Mouse (Mus musculus) CD4-positive, CD25-positive, alpha-beta regulatory T cell, adult 2 months (primary cell): ENCODE results near the gene Arl8b.

ENCODE experiments used
- DNase-seq: peaks from one replicate; pipeline ENCODE4 v3.0.0-alpha.2; 2012; ENCODE audit warnings: low read depth, low spot score

The Arl8b gene

DNA sequence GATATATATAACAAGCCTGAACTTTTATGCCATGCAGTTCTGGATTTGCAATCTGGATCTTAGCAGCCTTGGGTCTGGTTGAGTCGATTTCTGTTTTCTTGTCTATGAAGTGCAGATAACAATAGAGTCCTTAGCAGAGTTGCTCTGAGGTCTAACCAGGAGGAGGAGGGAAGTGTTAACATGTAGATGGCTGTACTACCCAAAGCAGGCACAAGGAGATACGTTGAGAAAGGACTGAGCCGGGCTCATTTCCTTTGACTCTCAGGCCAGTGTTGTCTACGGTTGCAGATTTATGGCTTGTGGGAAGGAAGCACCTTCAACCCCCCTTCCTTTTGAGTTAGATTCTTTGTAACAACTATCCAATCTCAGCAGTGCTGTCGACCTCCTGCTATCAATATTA lies 1.9 kb downstream of the Arl8b start:
- peak; percentile 54 for DNase-seq

DNA sequence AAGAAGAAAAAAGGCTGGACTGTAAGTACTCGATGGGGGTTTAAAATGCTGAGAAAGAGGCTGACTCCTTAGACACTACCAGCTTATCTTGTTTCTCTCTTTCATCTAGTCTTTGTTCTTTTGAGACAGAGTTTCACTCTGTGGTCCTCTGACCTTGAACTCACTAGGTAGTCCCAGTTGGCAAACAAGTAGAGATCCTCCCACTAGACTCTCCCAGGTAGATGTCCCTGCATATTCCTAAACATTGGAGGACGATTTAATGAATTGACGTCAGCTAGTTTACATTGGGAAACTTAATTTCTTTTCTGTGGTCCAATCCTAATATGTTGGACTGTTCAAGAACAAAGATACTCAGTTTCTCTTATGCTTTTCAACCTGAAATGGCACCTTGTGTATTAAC lies 2.7 kb downstream of the Arl8b start:
- no peak for DNase-seq

GRCm38 (mm10) chr6:108791498-108791897 lies 8.6 kb downstream of the Arl8b start:
- no peak for DNase-seq

GRCm38 (mm10) chr6:108795912-108796311 lies 13.0 kb downstream of the Arl8b start:
- no peak for DNase-seq

GRCm38 (mm10) chr6:108796706-108797105 lies 13.8 kb downstream of the Arl8b start:
- no peak for DNase-seq

GRCm38 (mm10) chr6:108805194-108805593 lies 22.3 kb downstream of the Arl8b start:
- no peak for DNase-seq

GRCm38 (mm10) chr6:108805871-108806270 lies 23.0 kb downstream of the Arl8b start:
- no peak for DNase-seq

- DNase-seq, result peak; percentile 62
These were observed 24.5 kb downstream of the Arl8b start for GRCm38 (mm10) chr6:108807446-108807845.

- peak; percentile 10 for DNase-seq
These were observed 25.9 kb downstream of the Arl8b start for GRCm38 (mm10) chr6:108808786-108809185.

GRCm38 (mm10) chr6:108810237-108810636 lies 27.3 kb downstream of the Arl8b start:
- no peak for DNase-seq

DNA sequence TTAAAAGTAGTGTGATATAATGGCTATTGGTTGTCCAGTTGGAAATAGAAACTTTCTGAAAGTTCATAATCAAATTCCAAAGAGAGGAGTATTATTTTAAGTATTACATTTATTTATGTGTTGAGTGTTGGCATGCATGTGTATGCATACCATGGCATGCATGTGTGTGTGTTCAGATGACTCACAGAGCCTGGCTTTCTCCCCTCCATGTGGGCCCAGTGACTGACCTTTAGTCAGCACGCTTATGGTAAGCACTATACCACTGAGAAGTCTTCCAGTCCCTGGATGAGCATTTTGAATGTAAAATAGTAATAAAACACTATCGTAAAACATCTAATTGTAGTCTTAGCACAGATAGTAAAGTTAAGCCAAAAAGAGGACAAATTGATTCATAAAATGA lies 29.2 kb downstream of the Arl8b start:
- DNase-seq, result no peak

DNA sequence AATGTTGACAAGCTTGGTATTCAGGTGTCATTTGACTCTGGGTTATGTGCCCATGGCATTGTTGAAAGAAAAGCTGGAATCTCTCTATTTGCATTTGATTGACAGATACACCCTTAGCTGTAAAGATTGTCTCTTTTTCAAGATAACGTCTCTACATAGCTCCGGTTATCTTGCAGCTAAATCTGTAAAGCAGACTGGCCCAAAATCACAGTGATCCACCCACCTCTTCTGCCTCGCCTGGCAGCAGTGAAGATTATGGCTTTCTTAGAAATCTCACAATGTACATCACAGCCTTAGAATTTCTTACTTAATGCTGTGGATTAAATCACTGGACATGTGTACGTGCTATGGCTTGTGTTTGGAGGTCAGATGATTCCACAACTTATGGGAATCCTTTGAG lies 34.6 kb downstream of the Arl8b start:
- no peak for DNase-seq

DNA sequence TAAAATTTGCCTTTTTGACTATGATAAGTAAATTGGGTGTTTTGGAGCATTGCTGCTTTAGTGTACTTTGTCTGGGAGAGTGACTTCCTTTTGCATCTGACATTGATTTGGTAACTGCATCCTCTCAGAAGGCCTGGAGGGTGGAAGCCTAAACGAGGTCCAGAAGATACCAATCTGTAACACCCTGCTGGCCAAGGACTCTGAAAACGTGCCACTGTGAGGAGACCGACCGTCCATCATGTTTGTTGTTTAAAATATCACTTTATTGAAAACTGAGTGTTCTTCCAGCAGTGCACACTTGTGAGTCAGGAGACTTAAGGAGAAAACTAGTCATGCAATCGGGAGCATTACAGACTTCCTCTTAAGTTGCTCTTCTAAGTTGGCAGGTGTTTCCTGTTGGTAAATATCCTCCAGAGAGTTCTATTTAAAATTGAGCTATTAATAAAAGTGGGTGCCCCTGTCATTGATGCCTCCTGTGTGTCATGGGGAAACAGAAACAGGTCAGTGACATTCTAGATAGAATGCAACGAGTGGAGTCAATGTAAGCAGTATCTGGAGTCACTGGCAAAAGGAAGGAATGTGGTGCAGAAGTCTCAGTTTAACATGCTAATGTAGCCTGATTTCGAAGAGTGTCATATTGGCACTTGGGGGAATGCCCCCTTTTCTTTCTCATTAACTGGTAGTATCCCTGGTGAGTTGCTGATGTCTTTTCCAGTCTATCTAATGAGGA lies 42.1 kb downstream of the Arl8b start:
- no peak for DNase-seq

GRCm38 (mm10) chr6:108826070-108826469 lies 43.2 kb downstream of the Arl8b start:
- DNase-seq, result no peak

DNA sequence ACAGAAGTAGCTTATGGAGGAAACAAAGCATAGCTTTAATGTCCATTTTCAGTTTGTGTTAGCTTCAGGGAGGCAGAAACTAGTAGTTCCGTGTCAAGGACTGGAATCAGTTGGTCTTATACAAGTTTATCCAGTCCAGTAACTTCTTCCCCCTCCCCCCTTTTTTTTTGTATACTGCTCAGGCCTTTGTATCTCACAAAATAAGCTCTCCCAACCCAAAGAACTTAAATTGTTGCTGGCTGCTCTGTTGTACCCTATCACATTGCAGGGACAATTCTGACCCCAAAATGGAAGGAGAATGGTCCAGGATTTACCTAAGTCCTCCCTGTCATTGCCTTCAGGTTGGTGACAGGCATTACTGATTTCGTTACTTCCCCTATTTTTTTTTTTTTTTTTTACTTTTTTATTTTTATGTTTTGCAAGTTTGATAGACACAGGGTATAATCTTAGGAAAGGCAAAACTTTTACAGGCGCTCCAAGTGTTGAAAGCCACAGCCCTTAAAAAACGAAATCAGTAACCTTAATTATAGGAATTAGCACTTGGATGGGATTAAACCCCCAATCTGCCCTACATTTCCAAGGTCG lies 44.5 kb downstream of the Arl8b start:
- no peak for DNase-seq

DNA sequence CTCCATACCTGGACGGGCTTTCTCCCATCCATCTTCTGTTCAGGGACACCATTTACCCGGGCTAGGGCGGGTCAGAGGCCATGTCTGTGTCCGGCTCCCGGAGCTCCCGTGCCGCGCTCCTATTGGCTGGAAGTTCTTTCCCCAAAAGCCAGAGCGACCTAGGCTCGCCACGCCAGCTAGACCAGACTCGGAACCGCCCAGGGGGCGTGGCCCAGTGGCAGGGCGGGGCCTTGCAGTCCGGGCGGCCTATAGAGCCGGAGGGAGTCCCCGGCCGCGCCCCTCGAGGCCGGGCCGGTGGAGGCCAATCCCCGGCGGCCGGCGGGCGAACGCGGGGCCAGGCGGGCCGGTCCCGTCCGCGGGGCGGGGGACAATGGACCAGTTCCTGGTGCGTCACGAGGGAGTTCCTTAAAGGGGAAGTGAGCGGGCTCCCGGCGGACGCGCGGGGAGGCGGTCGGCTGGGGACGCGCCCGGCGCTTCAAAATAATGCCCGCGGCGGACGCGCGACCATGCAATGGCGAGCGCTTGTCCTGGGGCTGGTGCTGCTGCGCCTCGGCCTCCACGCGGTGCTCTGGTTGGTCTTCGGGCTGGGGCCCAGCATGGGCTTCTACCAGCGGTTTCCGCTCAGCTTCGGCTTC lies 45.5 kb downstream of the Arl8b start, which contains the start of gene Edem1:
TSS of gene Edem1 (plus strand) at position 408 of the 635 bp plus-strand sequence.
- DNase-seq, result peak; percentile 96

GRCm38 (mm10) chr6:108828872-108829271 lies 46.0 kb downstream of the Arl8b start:
- peak; percentile 75 for DNase-seq

DNA sequence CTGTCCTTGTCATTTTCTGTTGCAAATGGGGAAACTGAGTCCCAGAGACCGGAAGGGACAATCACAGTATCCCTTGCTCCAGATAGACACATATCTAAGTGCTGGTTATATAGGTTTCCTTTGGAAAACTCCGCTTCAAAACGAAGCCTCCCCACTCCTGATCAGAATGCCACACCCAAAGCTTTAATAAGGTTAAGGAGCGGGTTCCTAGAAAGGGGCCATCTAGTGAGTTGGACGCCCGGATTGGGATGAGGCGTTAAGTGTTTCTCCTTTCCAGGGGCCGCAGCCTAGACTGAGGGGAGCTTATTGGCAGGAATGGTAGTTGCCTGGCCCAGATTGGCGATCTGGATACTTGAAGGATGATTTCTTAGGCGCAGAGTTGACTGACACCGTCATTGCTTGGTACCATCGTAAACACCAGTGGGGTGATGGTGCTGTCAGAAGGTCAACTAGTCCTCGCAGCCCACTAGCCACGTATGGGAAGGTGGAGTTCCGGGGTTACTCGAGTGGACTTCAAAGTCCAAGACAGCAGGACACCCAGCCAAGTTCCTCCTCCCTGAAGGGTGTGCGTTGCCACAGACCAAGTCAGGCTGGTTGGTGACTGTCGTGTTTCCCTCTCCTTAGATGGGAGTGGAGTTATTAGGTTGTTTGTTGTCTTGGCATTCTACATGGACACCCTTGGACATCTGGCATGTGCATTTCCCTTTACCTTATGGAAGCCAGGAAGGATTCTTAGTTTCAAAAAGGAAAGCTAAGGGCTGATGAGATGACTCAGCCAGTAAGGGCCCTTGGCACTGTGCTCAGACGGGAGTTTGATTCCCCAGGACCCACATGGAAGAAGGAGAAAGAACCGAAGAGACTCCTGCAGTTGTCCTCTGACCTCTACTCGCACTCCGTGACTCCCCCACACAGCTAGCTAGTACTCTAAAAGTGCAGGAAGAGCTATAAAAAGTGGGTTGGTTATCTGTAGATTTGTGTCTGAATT lies 46.8 kb downstream of the Arl8b start:
- DNase-seq, result peak; percentile 31

- no peak for DNase-seq
These were observed 49.3 kb downstream of the Arl8b start for GRCm38 (mm10) chr6:108832170-108832569.

DNA sequence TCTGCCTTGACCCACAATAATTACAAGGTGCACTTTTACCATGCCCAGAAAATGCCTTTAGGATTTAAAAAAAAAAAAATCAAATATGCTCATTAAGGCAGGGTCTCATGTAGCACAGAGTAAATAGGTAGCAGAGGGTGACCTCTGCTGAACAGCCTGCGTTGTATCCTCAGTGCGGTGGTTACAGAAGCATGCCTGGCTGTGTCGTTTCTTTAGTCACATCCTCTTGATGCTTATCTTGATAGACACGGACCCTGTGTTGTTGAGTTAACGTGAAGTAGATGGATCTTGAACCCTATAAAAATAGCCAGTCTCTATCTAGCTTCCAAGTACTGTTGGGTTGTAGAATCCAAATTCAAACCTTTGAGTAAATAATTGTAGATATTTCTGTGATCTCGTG lies 50.1 kb downstream of the Arl8b start:
- peak; percentile 62 for DNase-seq

DNA sequence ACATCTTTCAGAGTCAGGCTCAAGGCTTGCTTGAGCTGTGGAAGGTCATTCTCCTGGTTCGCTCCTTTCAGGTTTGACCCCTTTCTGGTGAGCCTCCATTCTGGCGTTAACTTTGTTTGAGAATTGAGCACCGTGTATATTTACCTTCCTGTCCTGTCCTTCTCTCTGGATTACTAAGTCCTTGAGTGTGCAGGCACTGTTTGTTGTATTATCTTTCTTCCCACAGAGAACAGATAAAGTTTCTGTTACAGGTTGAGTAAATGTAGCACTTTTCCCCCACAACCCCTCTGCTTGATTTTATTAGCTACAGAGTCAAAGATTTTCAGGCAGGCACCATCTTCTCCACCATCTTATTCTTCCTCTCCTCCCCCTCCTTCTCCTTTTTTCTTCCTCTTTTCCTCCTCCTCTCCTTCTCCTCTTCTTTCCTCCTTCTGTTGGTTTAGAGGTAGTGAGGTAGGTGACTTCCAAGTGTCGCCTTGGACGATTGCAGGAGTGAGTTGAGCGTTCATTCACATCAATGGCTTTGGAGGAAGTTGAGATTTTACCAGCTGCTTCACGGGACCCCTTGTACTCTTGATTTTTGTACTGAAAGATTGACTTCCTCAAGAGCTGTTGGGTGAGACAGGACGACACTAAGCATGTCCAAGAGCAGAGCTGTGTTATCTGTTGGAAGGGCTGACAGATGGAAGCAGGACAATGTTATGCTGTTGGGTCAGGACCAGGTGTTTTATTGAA lies 51.2 kb downstream of the Arl8b start:
- peak; percentile 40 for DNase-seq
